8 mouse cellular contexts compared by ENCODE assay signal in genomic region chr9:58314682-58315360, GRCm38 (mm10). TPM values are rescaled to one million over a fixed set of nuclear protein-coding genes. Genes with fewer than 3 reads are reported as not detected.
DNase-seq lines count a peak whose midpoint lies in the region; ATAC-seq and TF ChIP-seq lines count a peak whose summit lies in the region.

No protein-coding gene starts in this region.

- TF ChIP-seq POLR2A in myocyte (IDR thresholded peaks at IDR 0.05; ENCODE audit: insufficient read length, low read depth), result no peak

- DNase-seq in neural tube, embryonic 11.5 days (ENCODE audit: low spot score), result peak; percentile 54
- no peak for DNase-seq in neural tube, embryonic 10.5 days (ENCODE audit: extremely low spot score, low spot score)
- DNase-seq in urinary bladder, adult 2 months (ENCODE audit: low spot score), result no peak
- no peak for DNase-seq in liver

- H3ac ChIP-seq in myocyte (ENCODE audit: control insufficient read depth, insufficient read length), result no peak overlapping the region

- peaks cover 18% of the 10 kb centered on the region for H3K27me3 ChIP-seq in neural tube, embryonic 11.5 days (ENCODE audit: control insufficient read depth, insufficient read depth, low read length)
- peaks cover 35% of the 10 kb centered on the region for H3K27me3 ChIP-seq in forebrain, embryonic 13.5 days
- H3K27me3 ChIP-seq in hindbrain, embryonic 13.5 days, result peaks cover 38% of the 10 kb centered on the region
- H3K27me3 ChIP-seq in myocyte (ENCODE audit: control insufficient read depth, insufficient read depth, insufficient read length), result no peaks in the 10 kb centered on the region

- H3K4me2 ChIP-seq in neural tube, embryonic 11.5 days (ENCODE audit: low read depth), result no peak overlapping the region
- no peak overlapping the region for H3K4me2 ChIP-seq in forebrain, embryonic 13.5 days
- no peak overlapping the region for H3K4me2 ChIP-seq in hindbrain, embryonic 13.5 days
- peak overlapping the region; percentile 13 for H3K4me2 ChIP-seq in myocyte (ENCODE audit: low read depth)

- no peak overlapping the region for H3K4me3 ChIP-seq in neural tube, embryonic 11.5 days (ENCODE audit: low read depth, low read length)
- H3K4me3 ChIP-seq in forebrain, embryonic 13.5 days, result no peak overlapping the region
- H3K4me3 ChIP-seq in hindbrain, embryonic 13.5 days, result no peak overlapping the region
- H3K4me3 ChIP-seq in myocyte, result no peak overlapping the region

- H3K36me3 ChIP-seq in neural tube, embryonic 11.5 days (ENCODE audit: control insufficient read depth, insufficient read depth, low read length), result no peaks in the 10 kb centered on the region
- no peaks in the 10 kb centered on the region for H3K36me3 ChIP-seq in forebrain, embryonic 13.5 days (ENCODE audit: poor library complexity, severe bottlenecking)
- H3K36me3 ChIP-seq in hindbrain, embryonic 13.5 days, result no peaks in the 10 kb centered on the region
- H3K36me3 ChIP-seq in myocyte (ENCODE audit: control insufficient read depth, insufficient read depth), result no peaks in the 10 kb centered on the region

- H3K4me1 ChIP-seq in neural tube, embryonic 11.5 days (ENCODE audit: control insufficient read depth, insufficient read depth, low read length), result peaks cover 2% of the 10 kb centered on the region
- peaks cover 46% of the 10 kb centered on the region for H3K4me1 ChIP-seq in forebrain, embryonic 13.5 days
- peaks cover 62% of the 10 kb centered on the region for H3K4me1 ChIP-seq in hindbrain, embryonic 13.5 days (replicated peaks)

- no peak for ATAC-seq in neural tube, embryonic 11.5 days (ENCODE audit: insufficient read depth, low FRiP score, low TSS enrichment)
- ATAC-seq in forebrain, embryonic 13.5 days, result peak; percentile 46; the same call in 1 of the 2 replicates
- no peak for ATAC-seq in hindbrain, embryonic 13.5 days (ENCODE audit: low FRiP score)
- ATAC-seq in activated CD4-positive, CD25-positive, alpha-beta regulatory T cell, adult 4 months, result no peak

- peak overlapping the region; percentile 24; the same call in 1 of the 2 replicates for H3K27ac ChIP-seq in neural tube, embryonic 11.5 days (ENCODE audit: low read depth, low read length)
- H3K27ac ChIP-seq in forebrain, embryonic 13.5 days, result peak overlapping the region; percentile 75
- peak overlapping the region; percentile 70 for H3K27ac ChIP-seq in hindbrain, embryonic 13.5 days

- peaks cover 3% of the 10 kb centered on the region for H3K79me2 ChIP-seq in myocyte (ENCODE audit: control insufficient read depth, insufficient read depth)

- no peak overlapping the region for H3K9ac ChIP-seq in neural tube, embryonic 11.5 days (ENCODE audit: low read length)
- H3K9ac ChIP-seq in forebrain, embryonic 13.5 days, result no peak overlapping the region
- H3K9ac ChIP-seq in hindbrain, embryonic 13.5 days, result 0 out of 2 replicates have a peak overlapping the region, but pooled peaks have one; percentile 19

- WGBS in neural tube, embryonic 11.5 days, result 56% methylated on average over 5 of the region's 5 CpGs
- WGBS in forebrain, embryonic 13.5 days, result 34% methylated on average over 5 of the region's 5 CpGs
- WGBS in hindbrain, embryonic 13.5 days, result 38% methylated on average over 5 of the region's 5 CpGs

- no peaks in the 10 kb centered on the region for H3K9me3 ChIP-seq in neural tube, embryonic 11.5 days (ENCODE audit: control insufficient read depth, low read length)
- H3K9me3 ChIP-seq in forebrain, embryonic 13.5 days (replicated peaks), result no peaks in the 10 kb centered on the region; the same call in 1 of the 2 replicates
- no peaks in the 10 kb centered on the region for H3K9me3 ChIP-seq in hindbrain, embryonic 13.5 days

TF ChIP-seq in myocyte, 11 proteins besides CTCF, POLR2A, EP300 and RAD21:
- no peak for TF ChIP-seq SRF (IDR thresholded peaks at IDR 0.05; ENCODE audit: control insufficient read depth, insufficient read length, low read depth)
- no peak for TF ChIP-seq E2F4 (IDR thresholded peaks at IDR 0.05; ENCODE audit: insufficient read depth)
- no peak for TF ChIP-seq REST (IDR thresholded peaks at IDR 0.05; ENCODE audit: insufficient read depth, insufficient read length)
- TF ChIP-seq CEBPB (IDR thresholded peaks at IDR 0.05; ENCODE audit: insufficient read depth, poor library complexity, severe bottlenecking), result no peak
- TF ChIP-seq POLR2AphosphoS2 (IDR thresholded peaks at IDR 0.05; ENCODE audit: insufficient read length, low read depth), result no peak
- TF ChIP-seq TCF3 (IDR thresholded peaks at IDR 0.05; ENCODE audit: insufficient read length, low read depth), result no peak
- no peak for TF ChIP-seq MAX (IDR thresholded peaks at IDR 0.05; ENCODE audit: low read depth)
- TF ChIP-seq MYOD1 (IDR thresholded peaks at IDR 0.05; ENCODE audit: control insufficient read depth in 1 of 3, insufficient read length in 2 of 3, low read depth in 2 of 3), result no peak
- no peak for TF ChIP-seq USF1 (IDR thresholded peaks at IDR 0.05; ENCODE audit: low read depth)
- no peak for TF ChIP-seq TCF12 (IDR thresholded peaks at IDR 0.05; ENCODE audit: insufficient read depth, poor library complexity, severe bottlenecking)
- no peak for TF ChIP-seq MYOG (IDR thresholded peaks at IDR 0.05; ENCODE audit: control insufficient read depth in 1 of 3, insufficient read depth in 1 of 3, insufficient read length in 2 of 3, low read depth in 2 of 3)

RNA-seq across cellular contexts. Expression of gene Loxl1, which starts 1.8 kb away (rescaled TPM):
- polyA plus RNA-seq in neural tube, embryonic 11.5 days (2014; fragmentation: Nextera tagmentation; extraction: Ambion mirVana), result 12.8 and 13.5 TPM in 2 replicates
- polyA plus RNA-seq in forebrain, embryonic 13.5 days (2015; fragmentation: Nextera tagmentation; extraction: Ambion mirVana), result 5.0 and 5.8 TPM in 2 replicates
- 8.0 and 8.1 TPM in 2 replicates for polyA plus RNA-seq in hindbrain, embryonic 13.5 days (2015; fragmentation: Nextera tagmentation; extraction: Ambion mirVana)
- polyA plus RNA-seq in myocyte (2012; fragmentation: generic; extraction: Trizol), result 46.1 TPM
- polyA plus RNA-seq in activated CD4-positive, CD25-positive, alpha-beta regulatory T cell, adult 4 months (2017; shearing (Covaris generic)), result not detected
- 56.0 and 68.7 TPM in 2 replicates for polyA plus RNA-seq in urinary bladder, adult 2 months (2012; rRNA removed)

RNA-seq across cellular contexts. Expression of gene Tbc1d21, which starts 55.4 kb away (rescaled TPM):
- polyA plus RNA-seq in neural tube, embryonic 11.5 days (2014; fragmentation: Nextera tagmentation; extraction: Ambion mirVana), result not detected in 2 replicates
- polyA plus RNA-seq in forebrain, embryonic 13.5 days (2015; fragmentation: Nextera tagmentation; extraction: Ambion mirVana), result not detected in 2 replicates
- not detected in 2 replicates for polyA plus RNA-seq in hindbrain, embryonic 13.5 days (2015; fragmentation: Nextera tagmentation; extraction: Ambion mirVana)
- polyA plus RNA-seq in myocyte (2012; fragmentation: generic; extraction: Trizol), result 0.32 TPM
- not detected for polyA plus RNA-seq in activated CD4-positive, CD25-positive, alpha-beta regulatory T cell, adult 4 months (2017; shearing (Covaris generic))
- polyA plus RNA-seq in urinary bladder, adult 2 months (2012; rRNA removed), result not detected in 2 replicates

Comparison
In these comparisons a context has a peak if more than half of its experiments do, and no peak if none do; other contexts are left out.
1. H3K27ac ChIP-seq: peak in every context shown above with its lines; median percentile 75 in forebrain, embryonic 13.5 days; 70 in hindbrain, embryonic 13.5 days; 24 in neural tube, embryonic 11.5 days.